Mouse (Mus musculus) cortical plate, adult 2 months (tissue): Measurements from ENCODE around the gene Ppp2r5c. TPM values are rescaled to one million over a fixed set of nuclear protein-coding genes. Genes with fewer than 3 reads are reported as not detected.

Experiments used
- H3K27ac ChIP-seq: fragments of 200-500 bp; 2 replicates; pipeline ENCODE4 v1.5.1; 2012; ENCODE audit warnings: low read length, control low read depth, inconsistent platforms; ENCODE audit not compliant: insufficient read depth
- H3K4me1 ChIP-seq: fragments of 200-500 bp; 2 replicates; pipeline ENCODE4 v1.6.1; 2011; ENCODE audit warnings: low read length; ENCODE audit not compliant: control insufficient read depth, insufficient read depth
- H3K4me3 ChIP-seq: fragments of 200-500 bp; 2 replicates; pipeline ENCODE4 v1.5.1; 2011; ENCODE audit warnings: mild to moderate bottlenecking, low read length, control low read depth; ENCODE audit not compliant: insufficient read depth
- CTCF ChIP-seq: fragments of 200-500 bp; IDR thresholded peaks from 2 replicates; pipeline ENCODE4 v1.5.1; 2011; ENCODE audit warnings: mild to moderate bottlenecking, control low read depth, low read length; ENCODE audit not compliant: insufficient read depth; ENCODE audit errors: extremely low read depth
- POLR2A ChIP-seq: fragments of 200-500 bp; IDR thresholded peaks from 2 replicates; pipeline ENCODE4 v1.6.1; 2011; ENCODE audit warnings: mild to moderate bottlenecking, low read length, control low read depth; ENCODE audit not compliant: insufficient read depth; ENCODE audit errors: extremely low read depth
- polyA plus RNA-seq: library from polyadenylated mRNA; depleted of rRNA; stranded (reverse); fragments of >200 nt; gene quantifications from 2 replicates; pipeline ENCODE4 v1.2.3, GENCODE M21; 2012

The Ppp2r5c gene
- polyA plus RNA-seq, 1 experiment, result 193 TPM

DNA sequence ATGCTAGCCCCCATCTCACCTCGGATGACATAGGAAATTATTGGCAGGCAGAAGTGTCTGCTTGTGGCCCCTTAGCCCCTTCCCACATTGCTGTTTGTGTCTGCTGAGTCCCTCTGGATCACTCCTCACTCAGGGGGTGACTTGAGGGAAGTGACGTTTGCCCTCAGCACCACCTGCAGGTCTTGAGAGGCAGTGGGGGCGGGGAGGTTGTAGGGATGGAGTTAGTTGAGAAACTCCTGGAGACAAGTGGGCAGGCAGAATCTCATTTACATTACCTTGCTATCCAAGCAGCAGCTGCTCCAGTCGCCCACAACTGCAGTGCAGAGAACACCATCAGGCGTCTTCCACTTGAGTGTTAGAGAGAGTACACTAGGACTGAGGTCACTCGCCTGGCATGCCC is 36.8 kb downstream of the Ppp2r5c start:
- Histone ChIP-seq H3K4me1 (peaks cover 10% of the 10 kb centered on the region), H3K4me3 (no peak overlapping the region)

DNA sequence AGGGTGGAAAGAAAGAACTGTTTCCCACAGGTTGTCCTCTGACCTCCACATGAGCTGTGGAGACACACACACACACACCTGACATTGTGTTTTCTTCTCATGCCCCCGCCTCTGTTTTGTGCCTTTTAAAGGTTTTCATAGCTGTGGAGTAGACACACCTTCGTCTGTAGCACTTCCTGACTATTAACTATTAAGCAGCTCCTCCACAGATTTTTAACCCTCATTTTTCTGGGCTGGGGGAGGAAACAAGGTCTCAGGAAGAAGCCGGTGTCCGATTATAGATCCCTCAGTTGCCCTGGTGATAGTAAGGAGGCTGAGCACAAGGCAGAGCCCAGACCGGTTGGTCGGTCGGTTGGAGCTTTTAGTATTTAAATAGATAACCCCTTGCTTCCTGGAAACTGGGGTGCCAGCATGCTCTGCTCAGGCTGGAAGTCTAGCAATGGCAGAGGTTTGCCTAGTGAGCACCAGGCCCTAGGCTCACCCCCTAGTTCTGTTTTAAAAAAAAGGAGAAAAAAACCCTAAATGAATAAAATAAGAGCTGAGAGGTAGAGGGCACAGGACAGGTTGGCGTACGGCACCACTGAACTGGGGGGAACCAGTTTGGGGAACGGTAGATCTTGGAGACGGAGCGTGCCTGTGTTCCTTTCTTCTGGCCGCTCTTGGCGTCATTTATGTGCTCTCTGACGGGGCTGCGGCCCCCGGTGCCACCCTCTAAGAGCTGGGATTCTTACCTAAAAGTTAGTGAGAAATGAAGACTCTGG is 38.1 kb downstream of the Ppp2r5c start:
- no peak for TF ChIP-seq POLR2A
- no peak for TF ChIP-seq CTCF
- H3K27ac ChIP-seq, result peak overlapping the region; percentile 55

More for the DNA sequence above, 36.8 kb downstream of the Ppp2r5c start:
- H3K27ac ChIP-seq, result no peak overlapping the region
- TF ChIP-seq CTCF, result no peak
- TF ChIP-seq POLR2A, result no peak

DNA sequence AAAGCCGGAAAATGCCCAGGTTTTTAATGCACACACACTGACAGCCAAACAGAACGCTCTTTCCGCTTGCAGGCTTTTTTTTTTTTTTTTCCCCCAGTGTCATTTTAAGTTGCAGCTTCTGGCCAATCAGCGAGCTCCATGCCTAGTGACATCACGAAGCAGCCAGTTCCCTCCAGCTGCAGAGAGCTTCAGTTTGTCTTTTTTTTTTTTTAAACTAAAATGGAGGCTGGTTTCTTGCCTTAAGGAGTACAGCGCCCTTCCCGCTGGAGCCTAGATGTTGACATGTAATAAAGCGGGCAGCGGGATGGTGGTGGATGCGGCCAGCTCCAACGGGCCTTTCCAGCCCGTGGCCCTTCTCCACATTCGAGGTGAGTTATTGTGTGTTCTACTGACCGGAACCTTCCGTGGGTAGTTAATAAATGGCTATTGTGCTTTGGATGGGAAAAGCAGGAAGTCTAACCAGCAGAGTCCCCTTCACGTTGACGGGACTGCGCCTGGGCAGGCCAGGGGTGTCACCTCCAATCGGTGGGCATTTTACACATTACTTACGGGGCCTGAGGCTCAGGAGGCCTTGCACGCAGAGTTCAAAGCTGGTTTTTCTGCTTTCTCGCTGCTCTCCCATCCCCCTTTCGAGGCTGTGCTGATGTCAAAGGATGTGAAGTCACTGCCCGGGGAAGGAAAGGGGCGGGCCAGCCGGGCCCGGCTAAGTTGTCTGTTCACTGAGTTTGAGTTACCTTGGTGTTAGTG is 38.8 kb downstream of the Ppp2r5c start:
- TF ChIP-seq POLR2A, result peak; percentile 64; the same call in 1 of the 2 replicates
- TF ChIP-seq CTCF, result no peak
- Histone ChIP-seq H3K4me1 (peaks cover 10% of the 10 kb centered on the region), H3K4me3 (peak overlapping the region; percentile 81), H3K27ac (peak overlapping the region; percentile 97)

More for the DNA sequence above, 38.1 kb downstream of the Ppp2r5c start:
- peaks cover 10% of the 10 kb centered on the region for H3K4me1 ChIP-seq
- peak overlapping the region; percentile 81 for H3K4me3 ChIP-seq

DNA sequence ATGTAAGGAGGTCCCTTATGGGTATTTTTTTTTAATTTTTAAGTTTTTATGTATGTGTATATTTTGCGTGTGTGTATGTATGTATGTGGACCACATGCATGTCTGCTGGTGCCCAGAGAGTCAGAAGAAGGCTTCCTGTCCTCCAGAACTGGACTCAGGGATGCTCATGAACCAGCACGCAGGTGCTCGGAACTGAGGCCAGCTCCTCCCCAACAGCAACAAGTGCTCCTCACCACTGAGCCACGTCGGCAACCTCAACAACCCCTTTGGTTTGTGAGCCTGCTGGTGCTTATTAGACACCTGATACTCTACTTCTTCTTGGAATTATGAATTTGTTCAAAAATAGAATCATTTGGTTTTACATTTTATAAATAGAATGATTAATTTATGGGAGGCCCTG is 39.9 kb downstream of the Ppp2r5c start:
- Histone ChIP-seq H3K27ac (no peak overlapping the region), H3K4me1 (peaks cover 10% of the 10 kb centered on the region), H3K4me3 (peak overlapping the region; percentile 81; the same call in 1 of the 2 replicates)
- TF ChIP-seq CTCF (no peak), POLR2A (no peak)

DNA sequence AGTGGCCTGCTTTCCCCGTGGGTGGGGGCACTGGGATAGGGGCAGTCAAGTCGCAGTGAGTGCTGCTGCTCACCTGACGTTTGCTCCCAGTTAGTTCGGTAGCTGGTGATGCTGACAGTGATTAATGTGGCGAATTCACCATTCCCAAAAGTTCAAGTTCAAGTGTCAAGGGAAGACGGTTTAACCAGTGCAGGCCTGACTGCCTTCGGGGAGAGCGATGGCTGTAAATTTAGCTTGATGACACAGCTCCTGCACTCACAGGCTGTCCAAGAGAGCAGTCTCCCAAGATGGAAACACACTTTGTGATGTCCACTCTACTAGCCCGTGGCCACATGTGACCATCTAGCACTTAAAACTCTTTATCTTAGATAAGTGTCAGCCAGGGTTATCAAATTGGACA is 41.1 kb downstream of the Ppp2r5c start:
- Histone ChIP-seq H3K27ac (no peak overlapping the region), H3K4me3 (no peak overlapping the region)
- TF ChIP-seq POLR2A, result no peak

DNA sequence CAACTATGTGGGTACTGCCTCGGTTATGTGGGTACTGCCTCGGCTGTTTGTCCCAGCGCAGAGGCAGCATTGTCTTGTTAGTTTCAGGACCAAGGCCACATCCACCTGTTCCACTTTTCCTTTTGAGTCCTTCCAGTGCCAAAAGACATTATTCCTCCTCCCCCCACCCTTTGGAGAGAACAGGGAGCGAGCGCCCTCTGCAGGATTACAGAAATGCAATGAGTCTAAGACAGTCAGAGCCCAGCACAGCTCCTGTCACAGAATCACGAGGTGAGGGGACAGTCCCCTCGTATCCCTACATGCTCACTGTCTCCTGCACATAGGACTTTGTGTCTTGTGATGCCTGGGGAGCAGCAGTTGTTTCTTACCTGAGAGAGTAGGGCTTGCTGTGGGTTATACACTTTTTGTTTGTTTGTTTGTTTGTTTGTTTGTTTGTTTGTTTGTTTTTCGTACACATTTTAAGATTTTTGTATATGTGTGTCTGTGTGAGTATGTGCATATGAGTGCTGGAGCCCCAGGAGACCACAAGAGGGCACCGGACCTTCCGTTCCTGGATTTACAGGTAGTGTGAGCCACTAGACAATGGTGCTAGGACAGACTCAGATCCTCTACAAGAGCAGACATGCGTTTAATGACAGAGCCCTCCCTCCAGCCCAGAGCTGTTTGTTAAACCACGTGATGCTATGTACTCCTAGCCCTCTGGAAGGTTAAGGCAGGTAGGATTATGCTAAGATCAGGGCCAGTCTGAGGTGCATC is 43.2 kb downstream of the Ppp2r5c start:
- Histone ChIP-seq H3K4me3 (no peak overlapping the region), H3K4me1 (peaks cover 5% of the 10 kb centered on the region), H3K27ac (no peak overlapping the region)
- TF ChIP-seq CTCF, result no peak
- no peak for TF ChIP-seq POLR2A

More for the DNA sequence above, 41.1 kb downstream of the Ppp2r5c start:
- peaks cover 10% of the 10 kb centered on the region for H3K4me1 ChIP-seq

DNA sequence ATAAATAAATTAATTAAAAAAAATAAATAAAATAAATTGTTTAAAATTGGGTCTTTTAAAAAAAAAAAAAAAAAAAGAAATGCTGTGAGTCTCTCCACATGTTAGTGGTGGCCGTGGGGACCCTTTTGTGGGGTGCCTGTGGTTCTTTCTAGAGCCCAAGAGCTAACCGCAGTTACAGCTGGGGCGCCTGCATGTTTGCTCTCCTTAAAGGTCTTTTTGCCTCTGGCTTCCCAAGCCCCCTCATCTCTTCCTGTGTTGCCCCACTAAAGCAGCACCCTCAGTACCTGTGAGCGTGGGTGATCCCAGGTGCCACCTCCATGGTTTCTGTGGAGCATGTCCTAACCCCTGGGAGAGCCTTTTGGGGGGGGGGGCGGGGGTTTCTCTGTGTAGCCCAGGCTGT is 45.5 kb downstream of the Ppp2r5c start:
- Histone ChIP-seq H3K4me1 (peaks cover 2% of the 10 kb centered on the region), H3K27ac (no peak overlapping the region), H3K4me3 (no peak overlapping the region)
- no peak for TF ChIP-seq CTCF
- no peak for TF ChIP-seq POLR2A

DNA sequence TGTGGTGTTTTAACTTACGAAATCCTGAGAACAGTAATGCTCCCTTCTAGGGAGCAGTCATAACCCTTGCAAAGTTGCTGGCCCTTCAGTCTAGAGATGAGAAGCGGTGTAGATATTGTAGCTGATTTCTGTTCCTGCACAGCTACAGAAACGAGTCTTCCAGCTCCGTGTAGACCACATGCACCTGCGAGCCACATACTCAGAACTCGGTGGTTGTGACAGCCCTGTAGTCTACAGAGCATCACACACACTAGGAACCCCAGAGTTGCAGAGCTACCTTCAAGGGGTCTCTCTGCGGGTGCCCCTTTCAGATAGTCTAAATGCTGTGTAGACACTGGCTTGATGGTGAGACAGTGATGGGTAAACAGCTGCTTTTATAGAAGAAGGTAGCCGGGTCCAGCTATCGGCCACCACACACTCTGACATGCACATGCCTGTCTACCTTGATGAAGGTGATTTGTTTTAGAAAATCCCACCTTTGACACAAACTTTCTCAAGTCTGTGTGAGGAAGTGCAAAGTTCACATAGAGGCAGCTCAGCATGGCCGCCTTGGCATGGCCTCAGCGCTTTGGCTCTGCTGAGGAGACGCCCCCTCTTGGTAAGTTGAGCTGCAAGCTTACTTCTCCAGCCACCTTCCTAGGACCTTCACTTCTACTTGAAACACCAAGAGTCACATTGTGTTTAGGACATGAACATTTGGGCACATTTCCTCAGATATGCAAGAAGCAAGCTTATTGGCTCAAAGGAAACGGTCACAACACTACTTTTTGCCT is 46.9 kb downstream of the Ppp2r5c start:
- Histone ChIP-seq H3K27ac (no peak overlapping the region), H3K4me1 (peaks cover 6% of the 10 kb centered on the region), H3K4me3 (no peak overlapping the region)
- TF ChIP-seq CTCF, result no peak

DNA sequence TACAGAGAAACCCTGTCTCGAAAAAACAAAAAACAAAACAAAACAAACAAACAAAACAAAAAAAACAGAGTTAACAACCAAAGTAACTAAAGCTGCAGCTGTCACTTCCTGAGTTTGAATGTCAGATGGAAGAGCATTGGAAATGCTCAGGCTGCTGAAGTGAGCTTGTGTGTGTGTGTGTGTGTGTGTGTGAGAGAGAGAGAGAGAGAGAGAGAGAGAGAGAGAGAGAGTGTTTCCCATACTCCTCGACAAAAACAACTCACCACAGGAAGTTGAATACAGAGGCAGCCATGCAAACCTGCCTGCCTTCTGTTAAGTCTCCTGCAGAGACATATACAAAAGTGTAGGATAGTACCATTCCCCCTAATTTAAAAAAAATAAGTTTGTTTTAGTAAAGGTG is 47.9 kb downstream of the Ppp2r5c start:
- no peak for TF ChIP-seq CTCF
- no peak for TF ChIP-seq POLR2A
- Histone ChIP-seq H3K27ac (no peak overlapping the region), H3K4me3 (no peak overlapping the region), H3K4me1 (peaks cover 9% of the 10 kb centered on the region)
